Mouse (Mus musculus) splenic B cell, adult 2 months (primary cell): ENCODE measurements around the gene Naa10.
A peak's percentile ranks its signal among the peaks of the same experiment; 100 is the strongest.

Experiments used
- DNase-seq: peaks from one replicate; pipeline ENCODE4 v3.0.0-alpha.2; 2011; ENCODE audit warnings: low read depth, low spot score
- H3K27me3 ChIP-seq: 2 replicates; pipeline ENCODE4 v1.6.1; 2012; ENCODE audit warnings: mild to moderate bottlenecking, low read length, moderate library complexity, mixed read lengths; ENCODE audit not compliant: control insufficient read depth, poor library complexity, insufficient read depth, severe bottlenecking
- H3K36me3 ChIP-seq: 2 replicates; pipeline ENCODE4 v1.6.1; 2012; ENCODE audit warnings: mild to moderate bottlenecking, low read length, moderate library complexity, mixed read lengths; ENCODE audit not compliant: control insufficient read depth, poor library complexity, insufficient read depth, severe bottlenecking

The Naa10 gene

GRCm38 (mm10) chrX:73921823-73922549 lies at the start of gene Naa10, which contains the start of gene Arhgap4:
TSS of gene Naa10 (minus strand) at chrX:73921944.
TSS of gene Arhgap4 (minus strand) at chrX:73921870.
- H3K27me3 ChIP-seq: no peaks in the 10 kb centered on the region
- peaks cover 2% of the 10 kb centered on the region; the same call in 1 of the 2 replicates for H3K36me3 ChIP-seq
- peak; percentile 82 for DNase-seq

- no peak for DNase-seq
- Histone ChIP-seq H3K36me3 (no peaks in the 10 kb centered on the region), H3K27me3 (no peaks in the 10 kb centered on the region)
Observed at GRCm38 (mm10) chrX:73970781-73971180, 49.0 kb upstream of the Naa10 start.

GRCm38 (mm10) chrX:73969729-73970128 lies 48.0 kb upstream of the Naa10 start:
- Histone ChIP-seq H3K36me3 (no peaks in the 10 kb centered on the region), H3K27me3 (no peaks in the 10 kb centered on the region)
- DNase-seq: no peak

- no peaks in the 10 kb centered on the region for H3K36me3 ChIP-seq
- no peaks in the 10 kb centered on the region for H3K27me3 ChIP-seq
- DNase-seq: no peak
Observed at GRCm38 (mm10) chrX:73969167-73969566, 47.4 kb upstream of the Naa10 start.

GRCm38 (mm10) chrX:73967177-73968075 lies 45.7 kb upstream of the Naa10 start:
- H3K27me3 ChIP-seq: no peaks in the 10 kb centered on the region
- no peaks in the 10 kb centered on the region for H3K36me3 ChIP-seq
- DNase-seq: peak; percentile 92

- peak; percentile 90 for DNase-seq
- H3K27me3 ChIP-seq: no peaks in the 10 kb centered on the region
- no peaks in the 10 kb centered on the region for H3K36me3 ChIP-seq
Observed at GRCm38 (mm10) chrX:73966248-73967176, 44.8 kb upstream of the Naa10 start, which contains the start of gene Hcfc1. TSS of gene Hcfc1 (minus strand) at chrX:73966357.

GRCm38 (mm10) chrX:73965307-73965706 lies 43.6 kb upstream of the Naa10 start:
- Histone ChIP-seq H3K36me3 (no peaks in the 10 kb centered on the region), H3K27me3 (no peaks in the 10 kb centered on the region)
- DNase-seq: peak; percentile 45

GRCm38 (mm10) chrX:73964363-73964762 lies 42.6 kb upstream of the Naa10 start:
- Histone ChIP-seq H3K36me3 (no peaks in the 10 kb centered on the region), H3K27me3 (no peaks in the 10 kb centered on the region)
- DNase-seq: no peak

GRCm38 (mm10) chrX:73954988-73955387 lies 33.2 kb upstream of the Naa10 start:
- H3K27me3 ChIP-seq: no peaks in the 10 kb centered on the region
- H3K36me3 ChIP-seq: peaks cover 8% of the 10 kb centered on the region; the same call in 1 of the 2 replicates
- DNase-seq: no peak

GRCm38 (mm10) chrX:73952603-73953002 lies 30.9 kb upstream of the Naa10 start:
- Histone ChIP-seq H3K27me3 (no peaks in the 10 kb centered on the region), H3K36me3 (peaks cover 10% of the 10 kb centered on the region)
- no peak for DNase-seq

- Histone ChIP-seq H3K27me3 (no peaks in the 10 kb centered on the region), H3K36me3 (peaks cover 12% of the 10 kb centered on the region)
Observed at GRCm38 (mm10) chrX:73949341-73949740, 27.6 kb upstream of the Naa10 start.

GRCm38 (mm10) chrX:73948647-73949046 lies 26.9 kb upstream of the Naa10 start:
- Histone ChIP-seq H3K27me3 (no peaks in the 10 kb centered on the region), H3K36me3 (peaks cover 14% of the 10 kb centered on the region)
- peak; percentile 83 for DNase-seq

More at GRCm38 (mm10) chrX:73949341-73949740, 27.6 kb upstream of the Naa10 start:
- DNase-seq: no peak

GRCm38 (mm10) chrX:73946896-73947295 lies 25.2 kb upstream of the Naa10 start:
- DNase-seq: no peak
- Histone ChIP-seq H3K36me3 (peaks cover 10% of the 10 kb centered on the region; the same call in 1 of the 2 replicates), H3K27me3 (no peaks in the 10 kb centered on the region)

- Histone ChIP-seq H3K27me3 (no peaks in the 10 kb centered on the region), H3K36me3 (peaks cover 4% of the 10 kb centered on the region; the same call in 1 of the 2 replicates)
- DNase-seq: no peak
Observed at GRCm38 (mm10) chrX:73942294-73942693, 20.6 kb upstream of the Naa10 start.
